Mouse (Mus musculus): Measurements from ENCODE around the gene Nrg4. TPM values are rescaled to one million over a fixed set of nuclear protein-coding genes. Genes with fewer than 3 reads are reported as not detected.
A peak's percentile ranks its signal among the peaks of the same experiment; 100 is the strongest.

Gene Nrg4
- total RNA-seq (2021), result 27.2 and 47.6 TPM in 2 replicates
- long read RNA-seq, partial matches to known transcripts, result 2 of 8 reads
- long read RNA-seq, other reads (novel, unspliced or antisense), result 4 of 8 reads

GRCm38 (mm10) chr9:55326515-55327233 is at the start of gene Nrg4, which contains the start of gene Tmem266:
TSS of gene Nrg4 (minus strand) at chr9:55326844.
TSS of gene Tmem266 (plus strand) at chr9:55326913.
- peak; percentile 85 for DNase-seq

GRCm38 (mm10) chr9:55371908-55372307 is 45.3 kb upstream of the Nrg4 start:
- no peak for DNase-seq

- no peak for DNase-seq
These were observed 41.4 kb upstream of the Nrg4 start for GRCm38 (mm10) chr9:55368011-55368410.

- DNase-seq, result no peak
These were observed 37.1 kb upstream of the Nrg4 start for GRCm38 (mm10) chr9:55363707-55364106.

GRCm38 (mm10) chr9:55361969-55362368 is 35.3 kb upstream of the Nrg4 start:
- no peak for DNase-seq

GRCm38 (mm10) chr9:55360861-55361260 is 34.2 kb upstream of the Nrg4 start:
- no peak for DNase-seq

- DNase-seq, result no peak
These were observed 33.7 kb upstream of the Nrg4 start for GRCm38 (mm10) chr9:55360372-55360771.

GRCm38 (mm10) chr9:55357164-55357563 is 30.5 kb upstream of the Nrg4 start:
- DNase-seq, result no peak

- DNase-seq, result no peak
These were observed 28.7 kb upstream of the Nrg4 start for GRCm38 (mm10) chr9:55355270-55355834.

GRCm38 (mm10) chr9:55354686-55355085 is 28.0 kb upstream of the Nrg4 start:
- no peak for DNase-seq

- DNase-seq, result no peak
These were observed 22.0 kb upstream of the Nrg4 start for GRCm38 (mm10) chr9:55348664-55349063.

GRCm38 (mm10) chr9:55345332-55345731 is 18.7 kb upstream of the Nrg4 start:
- DNase-seq, result no peak

GRCm38 (mm10) chr9:55344165-55344564 is 17.5 kb upstream of the Nrg4 start:
- no peak for DNase-seq

- peak; percentile 66 for DNase-seq
These were observed 6.3 kb upstream of the Nrg4 start for GRCm38 (mm10) chr9:55332949-55333348.

- DNase-seq, result no peak
These were observed 5.8 kb upstream of the Nrg4 start for GRCm38 (mm10) chr9:55332476-55332875.

- DNase-seq, result no peak
These were observed 2.8 kb upstream of the Nrg4 start for GRCm38 (mm10) chr9:55329401-55329800.

- no peak for DNase-seq
These were observed 1.7 kb upstream of the Nrg4 start for GRCm38 (mm10) chr9:55328151-55328918.

GRCm38 (mm10) chr9:55327234-55327615 is 581 bp upstream of the Nrg4 start:
- DNase-seq, result no peak

- no peak for DNase-seq
These were observed 805 bp downstream of the Nrg4 start for GRCm38 (mm10) chr9:55325564-55326514.

GRCm38 (mm10) chr9:55325061-55325460 is 1.6 kb downstream of the Nrg4 start:
- no peak for DNase-seq

- no peak for DNase-seq
These were observed 2.1 kb downstream of the Nrg4 start for GRCm38 (mm10) chr9:55324516-55324915.

GRCm38 (mm10) chr9:55324085-55324484 is 2.6 kb downstream of the Nrg4 start:
- no peak for DNase-seq

Data from adrenal gland, postnatal 25 days (tissue).